Mouse (Mus musculus): ENCODE measurements around the gene Camk2g. TPM values are rescaled to one million over a fixed set of nuclear protein-coding genes. Genes with fewer than 3 reads are reported as not detected.

Gene Camk2g
- polyA plus RNA-seq, 1 experiment from 2014 or later, result 180 TPM

DNA sequence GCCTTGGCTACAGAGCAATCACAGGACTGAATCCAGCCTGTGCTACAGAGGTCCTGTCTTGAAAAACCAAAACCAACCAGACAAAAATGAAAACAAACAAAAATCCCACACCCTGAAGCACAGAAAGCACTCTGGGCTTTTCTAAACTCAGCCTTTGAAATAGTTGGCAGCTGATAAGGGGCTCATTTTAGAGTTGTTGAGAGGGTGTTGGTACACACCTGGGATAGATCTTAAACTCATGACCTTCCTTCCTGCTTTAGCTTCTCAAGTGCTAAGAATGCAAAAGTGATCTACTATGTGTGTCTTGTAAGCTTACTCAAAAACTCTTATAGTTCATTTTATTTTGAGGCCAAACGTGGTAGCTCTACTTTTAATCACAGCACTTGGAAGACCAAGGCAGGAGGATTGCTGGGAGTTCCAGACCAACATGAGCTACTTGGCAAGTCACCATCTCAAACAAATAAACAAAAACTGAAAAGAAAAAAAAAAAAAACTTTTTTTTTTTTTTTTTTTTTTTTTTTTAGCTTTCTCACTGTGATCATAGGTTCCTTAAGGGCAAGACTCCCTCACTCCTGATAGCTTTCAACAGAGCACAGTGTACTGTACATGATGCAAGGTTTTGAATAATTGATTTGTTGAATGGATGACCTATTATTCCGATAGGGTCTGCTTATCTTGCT lies 9.2 kb upstream of the Camk2g start:
- peak; percentile 56 for ATAC-seq
- Histone ChIP-seq H3K4me3 (ENCODE audit: low read depth, low read length) (no peak overlapping the region), H3K4me1 (ENCODE audit: control insufficient read depth, insufficient read depth, low read length) (no peaks in the 10 kb centered on the region)

DNA sequence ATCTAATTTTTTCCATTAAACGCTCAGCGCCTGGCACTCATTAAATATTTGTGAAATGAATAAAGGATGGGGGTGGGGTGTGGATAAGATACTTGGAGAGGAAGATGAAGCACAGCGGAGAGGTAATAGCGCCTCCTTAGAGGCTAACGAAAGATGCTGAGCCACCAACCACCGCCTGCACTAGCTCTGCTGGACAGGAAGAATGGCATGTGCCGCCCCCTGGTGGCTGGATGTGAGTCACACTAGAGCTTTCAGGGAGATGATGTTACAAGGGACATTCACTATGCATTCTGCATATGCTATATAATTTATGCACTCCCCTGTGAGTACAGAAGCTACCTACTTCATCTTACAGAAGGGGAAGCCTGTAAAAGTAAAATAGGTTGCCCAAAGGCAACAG lies 4.9 kb upstream of the Camk2g start:
- H3K27ac ChIP-seq (ENCODE audit: low read length), result no peak overlapping the region
- no peak for ATAC-seq
- no peak overlapping the region for H3K4me2 ChIP-seq (ENCODE audit: low read length)
- no peaks in the 10 kb centered on the region for H3K36me3 ChIP-seq (ENCODE audit: control insufficient read depth, insufficient read depth, low read length)
- 4% methylated on average over 7 of the region's 7 CpGs for WGBS
- H3K9me3 ChIP-seq (replicated peaks; ENCODE audit: control insufficient read depth, low read length, poor library complexity, severe bottlenecking), result no peaks in the 10 kb centered on the region
- H3K9ac ChIP-seq (ENCODE audit: low read depth, low read length), result no peak overlapping the region
- peaks cover 11% of the 10 kb centered on the region for H3K4me1 ChIP-seq (ENCODE audit: control insufficient read depth, insufficient read depth, low read length)
- H3K27me3 ChIP-seq (ENCODE audit: control insufficient read depth, insufficient read depth, low read depth, low read length), result no peaks in the 10 kb centered on the region
- no peak overlapping the region for H3K4me3 ChIP-seq (ENCODE audit: low read depth, low read length)

More for the DNA sequence above, 9.2 kb upstream of the Camk2g start:
- H3K9ac ChIP-seq (ENCODE audit: low read depth, low read length), result no peak overlapping the region
- no peaks in the 10 kb centered on the region for H3K9me3 ChIP-seq (replicated peaks; ENCODE audit: control insufficient read depth, low read length, poor library complexity, severe bottlenecking)
- WGBS, result 46% methylated on average over 2 of the region's 2 CpGs
- H3K4me2 ChIP-seq (ENCODE audit: low read length), result no peak overlapping the region
- no peaks in the 10 kb centered on the region for H3K27me3 ChIP-seq (ENCODE audit: control insufficient read depth, insufficient read depth, low read depth, low read length)
- no peaks in the 10 kb centered on the region for H3K36me3 ChIP-seq (ENCODE audit: control insufficient read depth, insufficient read depth, low read length)
- H3K27ac ChIP-seq (ENCODE audit: low read length), result no peak overlapping the region

DNA sequence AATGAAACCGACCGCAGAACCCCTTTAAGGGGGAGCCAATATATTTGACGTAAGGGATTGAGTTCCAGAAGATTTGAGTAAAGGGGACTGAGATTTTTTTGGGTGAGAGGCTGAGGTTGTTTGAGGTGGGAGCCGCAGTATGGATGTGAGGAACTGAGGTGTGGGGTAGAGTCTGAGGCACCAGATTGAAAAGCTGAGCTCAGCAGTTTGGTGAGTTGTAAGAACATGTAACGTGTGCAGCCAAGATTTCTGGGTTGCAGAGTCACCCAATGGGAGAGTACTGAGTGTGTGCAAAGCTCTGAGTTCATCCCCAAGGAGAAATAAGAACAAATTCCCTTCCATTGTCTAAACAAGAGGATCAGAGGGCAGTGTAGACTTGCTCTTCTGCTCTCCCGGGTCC lies 4.4 kb upstream of the Camk2g start:
- H3K27me3 ChIP-seq (ENCODE audit: control insufficient read depth, insufficient read depth, low read depth, low read length), result no peaks in the 10 kb centered on the region
- no peaks in the 10 kb centered on the region for H3K36me3 ChIP-seq (ENCODE audit: control insufficient read depth, insufficient read depth, low read length)
- no peaks in the 10 kb centered on the region for H3K9me3 ChIP-seq (replicated peaks; ENCODE audit: control insufficient read depth, low read length, poor library complexity, severe bottlenecking)
- no peak overlapping the region for H3K9ac ChIP-seq (ENCODE audit: low read depth, low read length)
- H3K4me1 ChIP-seq (ENCODE audit: control insufficient read depth, insufficient read depth, low read length), result peaks cover 11% of the 10 kb centered on the region
- H3K27ac ChIP-seq (ENCODE audit: low read length), result no peak overlapping the region
- no peak overlapping the region for H3K4me3 ChIP-seq (ENCODE audit: low read depth, low read length)
- no peak for ATAC-seq
- WGBS, result 88% methylated on average over 6 of the region's 6 CpGs
- no peak overlapping the region for H3K4me2 ChIP-seq (ENCODE audit: low read length)

DNA sequence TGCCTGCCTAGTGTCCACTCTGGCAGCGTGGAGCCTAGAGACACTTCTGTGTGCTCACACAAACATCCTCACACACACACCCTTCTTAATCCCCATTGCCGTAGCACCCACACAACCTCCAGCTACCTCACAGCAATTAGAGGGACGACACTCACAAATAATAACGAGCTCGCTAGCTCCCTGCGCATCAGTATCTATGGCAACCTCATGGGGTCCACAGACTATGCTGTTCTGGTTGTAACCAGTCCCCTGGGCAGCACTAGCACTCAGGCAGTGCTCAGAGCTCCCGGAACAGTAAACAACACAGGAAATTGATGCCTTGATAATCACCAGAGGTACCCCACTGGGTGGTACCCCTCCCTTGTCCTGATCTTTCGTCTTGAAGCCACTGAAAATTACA lies 2.8 kb upstream of the Camk2g start:
- Histone ChIP-seq H3K4me1 (ENCODE audit: control insufficient read depth, insufficient read depth, low read length) (peaks cover 22% of the 10 kb centered on the region), H3K9ac (ENCODE audit: low read depth, low read length) (no peak overlapping the region), H3K36me3 (ENCODE audit: control insufficient read depth, insufficient read depth, low read length) (no peaks in the 10 kb centered on the region), H3K4me3 (ENCODE audit: low read depth, low read length) (no peak overlapping the region), H3K4me2 (ENCODE audit: low read length) (peak overlapping the region; percentile 25), H3K9me3 (replicated peaks; ENCODE audit: control insufficient read depth, low read length, poor library complexity, severe bottlenecking) (no peaks in the 10 kb centered on the region), H3K27me3 (ENCODE audit: control insufficient read depth, insufficient read depth, low read depth, low read length) (no peaks in the 10 kb centered on the region), H3K27ac (ENCODE audit: low read length) (no peak overlapping the region)
- 17% methylated on average over 8 of the region's 8 CpGs for WGBS
- 0 out of 2 replicates have a peak, but pooled peaks have one; percentile 22 for ATAC-seq

DNA sequence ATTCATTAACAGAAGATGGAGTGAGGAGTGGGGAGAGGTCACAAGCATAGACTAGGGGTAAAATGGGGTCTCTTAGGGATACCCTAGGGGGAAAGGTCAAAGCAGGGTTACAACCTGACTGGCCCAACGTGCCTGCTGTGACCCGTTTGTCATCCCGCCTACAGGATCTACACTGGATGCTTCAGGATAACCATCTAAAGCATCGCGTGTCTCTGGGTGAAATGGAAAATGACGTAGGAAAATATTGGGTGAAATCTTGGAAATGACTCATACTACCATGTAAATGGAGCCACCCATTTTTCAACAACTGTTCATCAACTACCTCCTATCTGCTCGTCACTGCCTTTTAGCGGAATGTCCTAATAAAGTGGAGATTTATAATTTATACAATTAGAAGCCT lies 2.3 kb upstream of the Camk2g start:
- H3K9me3 ChIP-seq (replicated peaks; ENCODE audit: control insufficient read depth, low read length, poor library complexity, severe bottlenecking), result no peaks in the 10 kb centered on the region
- H3K27me3 ChIP-seq (ENCODE audit: control insufficient read depth, insufficient read depth, low read depth, low read length), result no peaks in the 10 kb centered on the region
- H3K4me2 ChIP-seq (ENCODE audit: low read length), result no peak overlapping the region
- WGBS, result 70% methylated on average over 8 of the region's 8 CpGs
- ATAC-seq, result no peak
- H3K36me3 ChIP-seq (ENCODE audit: control insufficient read depth, insufficient read depth, low read length), result no peaks in the 10 kb centered on the region
- H3K27ac ChIP-seq (ENCODE audit: low read length), result no peak overlapping the region
- H3K9ac ChIP-seq (ENCODE audit: low read depth, low read length), result no peak overlapping the region
- peaks cover 22% of the 10 kb centered on the region for H3K4me1 ChIP-seq (ENCODE audit: control insufficient read depth, insufficient read depth, low read length)
- no peak overlapping the region for H3K4me3 ChIP-seq (ENCODE audit: low read depth, low read length)

DNA sequence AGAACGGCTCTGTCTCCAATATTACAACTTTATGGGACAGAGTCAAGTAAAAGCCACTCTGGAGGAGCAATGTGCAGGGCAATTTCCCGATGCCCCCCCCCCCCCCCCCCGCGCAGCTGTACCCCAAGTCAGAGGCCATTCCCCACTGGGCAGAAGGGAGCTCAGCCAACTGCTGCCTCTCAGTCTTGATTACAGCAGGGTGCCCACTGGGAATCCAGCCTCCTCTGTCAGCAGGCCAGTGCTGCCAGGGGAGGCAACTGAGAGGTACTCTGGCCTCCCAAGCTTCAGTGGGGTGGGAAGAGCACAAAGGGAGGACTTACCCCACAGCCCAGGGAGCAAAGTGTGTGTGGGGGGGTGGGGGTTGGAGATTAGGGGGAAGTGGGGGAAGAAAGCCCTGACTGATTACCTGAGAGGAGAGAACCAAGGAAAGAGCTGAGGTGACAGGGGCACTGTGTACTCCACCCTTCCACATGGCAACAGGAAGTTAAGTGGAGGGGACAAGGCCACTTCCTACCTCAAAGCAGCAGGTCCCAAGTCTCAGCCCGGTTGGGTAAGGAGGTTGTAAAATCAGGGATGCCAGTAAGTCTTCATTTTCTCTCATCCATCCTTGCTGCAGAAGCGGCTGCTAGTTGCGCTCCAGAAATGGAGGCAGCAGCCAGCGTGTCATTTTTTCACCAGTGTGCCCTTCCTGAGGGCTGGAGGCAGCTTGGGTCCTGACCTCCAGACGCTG lies 1.7 kb upstream of the Camk2g start:
- H3K4me1 ChIP-seq (ENCODE audit: control insufficient read depth, insufficient read depth, low read length), result peaks cover 22% of the 10 kb centered on the region
- H3K9ac ChIP-seq (ENCODE audit: low read depth, low read length), result no peak overlapping the region
- 42% methylated on average over 7 of the region's 9 CpGs for WGBS
- no peak overlapping the region for H3K4me2 ChIP-seq (ENCODE audit: low read length)
- H3K4me3 ChIP-seq (ENCODE audit: low read depth, low read length), result no peak overlapping the region
- H3K27ac ChIP-seq (ENCODE audit: low read length), result no peak overlapping the region
- H3K27me3 ChIP-seq (ENCODE audit: control insufficient read depth, insufficient read depth, low read depth, low read length), result no peaks in the 10 kb centered on the region
- H3K9me3 ChIP-seq (replicated peaks; ENCODE audit: control insufficient read depth, low read length, poor library complexity, severe bottlenecking), result no peaks in the 10 kb centered on the region
- H3K36me3 ChIP-seq (ENCODE audit: control insufficient read depth, insufficient read depth, low read length), result no peaks in the 10 kb centered on the region; the same call in 1 of the 2 replicates
- ATAC-seq, result no peak

DNA sequence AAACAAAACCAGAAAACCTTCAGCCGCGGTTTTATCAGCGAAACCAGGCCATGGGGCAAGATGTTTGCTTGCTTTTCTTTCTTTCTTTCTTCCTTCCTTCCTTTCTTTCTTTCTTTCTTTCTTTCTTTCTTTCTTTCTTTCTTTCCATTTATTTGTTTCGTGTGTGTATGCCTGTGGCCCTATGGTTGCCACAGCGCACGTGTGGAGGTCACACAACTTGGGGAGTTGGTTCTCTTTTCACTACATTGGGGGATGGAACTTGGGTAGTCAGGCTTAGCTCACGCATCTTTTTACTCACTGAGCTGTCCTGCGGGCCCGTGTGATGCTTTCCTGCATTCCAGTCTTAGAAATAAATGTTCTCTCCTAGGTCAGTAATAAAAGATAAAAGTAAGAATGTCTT lies 701 bp upstream of the Camk2g start:
- no peaks in the 10 kb centered on the region for H3K27me3 ChIP-seq (ENCODE audit: control insufficient read depth, insufficient read depth, low read depth, low read length)
- H3K9ac ChIP-seq (ENCODE audit: low read depth, low read length), result peak overlapping the region; percentile 78
- peaks cover 3% of the 10 kb centered on the region; the same call in 1 of the 2 replicates for H3K36me3 ChIP-seq (ENCODE audit: control insufficient read depth, insufficient read depth, low read length)
- no peak overlapping the region for H3K27ac ChIP-seq (ENCODE audit: low read length)
- peaks cover 22% of the 10 kb centered on the region for H3K4me1 ChIP-seq (ENCODE audit: control insufficient read depth, insufficient read depth, low read length)
- peak overlapping the region; percentile 58 for H3K4me2 ChIP-seq (ENCODE audit: low read length)
- WGBS, result 7% methylated on average over 9 of the region's 9 CpGs
- no peaks in the 10 kb centered on the region for H3K9me3 ChIP-seq (replicated peaks; ENCODE audit: control insufficient read depth, low read length, poor library complexity, severe bottlenecking)
- ATAC-seq, result no peak
- H3K4me3 ChIP-seq (ENCODE audit: low read depth, low read length), result peak overlapping the region; percentile 87

DNA sequence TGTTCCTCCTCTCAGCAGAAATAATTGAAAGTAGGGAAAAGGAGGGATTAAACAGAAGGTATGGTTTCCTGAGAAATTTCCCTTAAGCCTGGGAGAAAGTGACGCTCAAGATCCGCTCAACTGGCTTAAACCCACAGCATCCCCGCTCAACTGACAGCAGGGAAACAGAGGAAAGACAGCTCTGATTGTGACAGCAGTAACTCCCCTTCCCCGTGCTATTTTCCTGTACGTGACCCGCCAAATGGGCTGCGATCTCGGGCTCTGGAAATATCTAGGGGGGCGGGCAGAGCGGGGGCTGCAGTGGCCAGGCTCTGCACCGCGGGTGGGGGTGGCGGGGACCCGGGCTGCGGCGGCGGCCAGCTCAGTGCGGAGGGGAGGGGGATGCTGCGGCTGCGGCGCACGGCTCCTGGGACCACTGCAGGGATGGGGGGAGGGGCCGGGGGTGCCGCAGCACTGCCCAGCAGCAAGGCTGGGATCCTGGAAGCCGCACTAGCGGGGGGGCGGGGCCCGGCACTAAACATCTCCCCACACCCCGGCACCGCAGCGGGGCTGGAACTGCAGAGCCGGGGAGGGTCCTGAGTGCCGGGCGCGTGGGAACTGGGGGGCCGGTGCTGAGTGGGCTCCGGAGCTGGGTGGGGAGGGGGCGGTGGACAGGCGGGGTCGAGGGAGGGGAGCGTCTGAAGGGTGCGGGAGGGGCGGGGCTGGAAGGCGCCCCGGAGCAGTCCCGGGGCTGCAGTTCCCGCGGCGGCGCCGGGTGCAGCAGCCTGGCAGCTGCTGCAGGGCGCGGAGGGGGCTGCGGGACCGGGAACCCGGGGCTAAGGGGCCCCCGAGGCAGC lies 748 bp downstream of the Camk2g start:
- Histone ChIP-seq H3K9ac (ENCODE audit: low read depth, low read length) (peak overlapping the region; percentile 78), H3K27ac (ENCODE audit: low read length) (peak overlapping the region; percentile 82), H3K27me3 (ENCODE audit: control insufficient read depth, insufficient read depth, low read depth, low read length) (no peaks in the 10 kb centered on the region), H3K36me3 (ENCODE audit: control insufficient read depth, insufficient read depth, low read length) (peaks cover 3% of the 10 kb centered on the region; the same call in 1 of the 2 replicates), H3K4me1 (ENCODE audit: control insufficient read depth, insufficient read depth, low read length) (peaks cover 24% of the 10 kb centered on the region), H3K9me3 (replicated peaks; ENCODE audit: control insufficient read depth, low read length, poor library complexity, severe bottlenecking) (no peaks in the 10 kb centered on the region), H3K4me2 (ENCODE audit: low read length) (peak overlapping the region; percentile 58), H3K4me3 (ENCODE audit: low read depth, low read length) (peak overlapping the region; percentile 87)
- ATAC-seq, result peak; percentile 62
- 0% methylated on average over 37 of the region's 57 CpGs for WGBS

Data from midbrain, embryonic 16.5 days (tissue).